Mouse (Mus musculus): ENCODE results near the gene Rora. TPM values are rescaled to one million over a fixed set of nuclear protein-coding genes. Genes with fewer than 3 reads are reported as not detected.

Gene Rora
- total RNA-seq, 2 experiments from 2014 or later: 58.8 to 76.8 TPM

DNA sequence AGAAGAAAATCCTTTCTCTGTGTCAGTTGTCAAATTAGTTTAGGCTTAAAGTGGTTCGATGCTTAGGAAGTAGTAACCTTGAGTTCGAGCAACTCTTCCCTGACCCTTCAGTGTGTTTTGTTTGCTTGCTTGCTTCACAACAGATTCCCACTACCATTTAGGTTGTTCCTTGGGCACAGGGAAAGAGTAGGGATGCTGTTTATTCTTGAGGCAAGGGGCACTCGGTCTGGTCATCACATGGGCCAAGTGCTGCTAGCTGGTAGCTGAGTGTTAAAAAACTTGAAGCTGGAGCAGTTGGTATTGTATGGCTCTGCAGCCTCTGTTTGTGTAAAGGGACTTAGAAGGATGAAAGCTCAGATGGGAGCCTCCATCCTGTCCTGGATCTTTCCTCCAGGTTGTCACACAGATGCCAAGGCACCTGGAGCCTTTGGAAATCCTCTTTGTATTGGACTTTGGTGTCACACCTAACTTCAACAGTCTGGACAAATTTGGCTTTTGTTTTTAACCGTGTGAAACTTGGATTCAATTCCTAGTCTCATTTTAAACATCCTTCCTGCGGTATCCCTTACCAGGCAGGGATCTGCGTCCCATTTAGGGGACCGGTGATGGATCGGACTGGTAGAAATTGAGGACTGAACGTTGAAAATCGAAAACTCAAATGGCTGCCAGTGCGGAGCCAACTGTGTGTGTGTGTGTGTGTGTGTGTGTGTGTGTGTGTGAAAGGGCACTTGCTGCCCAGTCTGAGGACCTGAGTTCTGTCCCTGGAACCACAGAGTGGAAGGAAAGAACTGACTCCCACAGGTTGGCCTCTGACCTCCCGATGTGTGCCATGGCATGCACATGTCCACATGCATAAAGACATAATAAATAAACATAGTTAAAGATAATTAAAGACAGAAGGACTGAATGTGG lies 639.4 kb downstream of the Rora start:
- intact Hi-C loops (cut with DNase I): loop anchor here (10.0 kb wide), 1 partner anchor 238 kb away; no protein-coding TSS in a partner anchor
- no peak for DNase-seq

DNA sequence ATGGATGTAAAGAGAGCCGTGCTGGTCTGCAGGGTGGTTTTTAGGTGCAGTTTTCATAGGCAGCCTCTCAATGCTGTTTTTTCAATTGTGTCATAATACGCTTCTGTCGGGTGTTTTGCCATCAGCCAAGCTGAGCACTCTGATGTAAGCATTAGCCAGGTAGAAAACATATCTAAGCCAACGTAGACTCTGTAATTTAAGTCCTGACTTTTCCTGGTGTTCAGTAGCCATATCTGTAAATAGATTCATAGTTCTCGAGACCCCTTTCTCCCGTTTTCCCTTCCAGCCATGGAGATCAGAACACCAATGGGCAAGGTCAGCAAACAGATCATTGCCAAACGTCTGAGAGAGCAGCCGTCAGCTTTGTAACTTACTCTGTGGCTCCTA lies 640.1 kb downstream of the Rora start:
- no peak for DNase-seq
- intact Hi-C loops (cut with DNase I): loop anchor here (10.0 kb wide), 1 partner anchor 239 kb away; no protein-coding TSS in a partner anchor

DNA sequence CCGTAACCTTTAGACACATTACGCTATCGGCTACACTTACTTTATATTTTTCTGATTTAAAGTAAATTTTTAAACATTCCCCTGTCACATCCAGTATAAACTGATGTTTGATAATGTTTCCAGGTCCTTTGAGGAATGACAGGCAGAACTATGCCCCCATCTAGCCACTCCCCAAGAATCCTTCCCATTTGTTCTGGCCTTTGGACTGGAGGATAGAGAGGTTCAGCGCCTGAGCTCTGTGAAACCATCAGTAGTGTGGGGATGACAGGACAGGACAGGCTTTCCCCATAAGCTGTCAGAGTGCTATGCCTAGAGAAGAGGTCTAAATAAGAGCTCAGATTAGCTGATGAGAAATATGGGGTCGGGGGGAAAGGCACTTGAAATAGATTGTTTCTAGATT lies 640.8 kb downstream of the Rora start:
- no peak for DNase-seq
- intact Hi-C loops (cut with DNase I): loop anchor here (10.0 kb wide), 1 partner anchor 240 kb away; no protein-coding TSS in a partner anchor

DNA sequence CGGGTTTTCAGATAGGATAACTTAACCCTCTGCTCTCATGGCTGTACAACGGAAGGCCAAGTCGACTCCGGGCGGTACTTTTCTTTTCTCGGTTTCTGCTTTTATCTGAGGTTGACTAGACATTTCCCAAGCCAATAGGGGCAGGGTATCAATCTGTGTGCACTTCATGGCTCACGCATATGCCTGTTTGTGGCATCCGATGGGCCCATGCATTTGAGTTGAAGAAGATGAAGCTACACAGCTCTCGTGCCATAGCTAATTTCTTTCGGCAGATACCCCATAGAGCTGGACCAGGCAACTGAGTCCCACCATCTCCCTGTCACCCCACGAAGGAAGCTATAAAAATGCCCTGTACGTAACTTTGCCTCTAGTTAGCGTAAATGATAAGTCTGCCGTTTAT lies 641.3 kb downstream of the Rora start:
- intact Hi-C loops (cut with DNase I): loop anchor here (5.0 to 10.0 kb wide), 3 partner anchors 240 to 483 kb away; no protein-coding TSS in a partner anchor
- DNase-seq: no peak

DNA sequence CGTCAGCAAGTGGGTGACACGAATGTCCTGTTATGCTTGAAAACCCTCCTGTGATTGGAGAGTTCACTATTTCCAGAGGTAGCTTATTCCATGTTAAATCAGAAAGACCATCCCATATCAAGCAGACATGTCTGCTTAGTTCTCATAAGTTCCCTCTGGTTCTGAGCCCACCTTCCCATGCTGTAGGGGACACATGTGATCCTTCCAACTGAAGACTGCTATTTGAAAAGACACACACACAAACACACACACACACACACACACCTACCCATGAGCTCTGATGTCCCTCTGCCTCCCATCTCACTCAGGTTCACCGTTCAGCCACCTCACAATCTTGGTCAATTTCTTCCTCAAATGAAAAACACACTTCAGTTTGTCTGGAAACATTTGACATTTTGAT lies 642.2 kb downstream of the Rora start:
- DNase-seq: no peak
- intact Hi-C loops (cut with DNase I): loop anchor here (5.0 to 10.0 kb wide), 3 partner anchors 241 to 484 kb away; no protein-coding TSS in a partner anchor

DNA sequence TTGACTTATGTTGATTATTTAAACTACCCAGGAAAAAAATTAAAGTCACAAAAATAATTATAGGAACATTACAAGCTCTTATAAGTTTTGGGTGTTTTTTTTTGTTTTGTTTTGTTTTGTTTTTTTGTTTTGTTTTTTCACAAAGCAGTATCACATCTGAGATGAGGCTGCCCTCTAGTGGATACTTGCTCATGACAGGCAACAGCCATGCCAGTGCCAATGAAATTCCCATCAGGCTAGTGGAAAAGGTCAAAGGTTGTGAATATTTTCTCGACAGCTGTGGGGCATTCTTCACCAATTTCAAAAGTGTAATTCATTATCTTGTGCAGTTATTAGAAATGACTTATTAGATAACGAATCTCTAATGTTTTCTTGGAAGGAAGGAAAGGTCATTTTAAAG lies 642.8 kb downstream of the Rora start:
- intact Hi-C loops (cut with DNase I): loop anchor here (5.0 to 10.0 kb wide), 3 partner anchors 242 to 484 kb away; no protein-coding TSS in a partner anchor
- DNase-seq: peak; percentile 16 to 50

DNA sequence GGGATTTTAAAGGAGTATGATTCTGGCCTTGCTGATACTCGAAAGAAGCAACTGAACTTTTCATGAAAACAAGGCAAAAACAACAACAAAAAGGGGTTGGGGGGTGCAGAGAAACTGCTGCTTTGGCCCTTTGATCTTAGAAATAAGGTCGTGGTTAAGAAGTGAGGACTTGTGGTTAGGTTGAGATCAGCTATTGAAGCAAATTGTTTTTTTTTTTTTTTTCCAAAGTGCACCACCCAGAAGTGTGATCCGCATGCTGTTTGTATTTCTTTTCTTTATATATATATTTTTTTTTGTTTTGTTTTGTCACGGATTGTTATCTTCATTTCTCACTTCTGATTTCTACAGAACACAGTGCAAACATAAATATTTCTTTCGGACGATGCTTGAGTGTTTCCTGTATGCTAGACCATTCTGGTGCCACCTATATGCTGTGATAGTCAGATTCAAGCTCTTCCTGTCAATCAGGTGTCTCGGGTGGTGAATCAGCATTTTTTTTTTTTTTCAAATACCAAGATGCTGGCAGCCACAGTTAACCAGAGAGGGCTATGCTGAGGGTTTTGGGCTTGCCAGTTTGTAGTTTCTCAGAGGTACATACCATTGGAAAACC lies 644.3 kb downstream of the Rora start:
- intact Hi-C loops (cut with DNase I): loop anchor here (5.0 to 10.0 kb wide), 3 partner anchors 243 to 486 kb away; no protein-coding TSS in a partner anchor
- no peak for DNase-seq

DNA sequence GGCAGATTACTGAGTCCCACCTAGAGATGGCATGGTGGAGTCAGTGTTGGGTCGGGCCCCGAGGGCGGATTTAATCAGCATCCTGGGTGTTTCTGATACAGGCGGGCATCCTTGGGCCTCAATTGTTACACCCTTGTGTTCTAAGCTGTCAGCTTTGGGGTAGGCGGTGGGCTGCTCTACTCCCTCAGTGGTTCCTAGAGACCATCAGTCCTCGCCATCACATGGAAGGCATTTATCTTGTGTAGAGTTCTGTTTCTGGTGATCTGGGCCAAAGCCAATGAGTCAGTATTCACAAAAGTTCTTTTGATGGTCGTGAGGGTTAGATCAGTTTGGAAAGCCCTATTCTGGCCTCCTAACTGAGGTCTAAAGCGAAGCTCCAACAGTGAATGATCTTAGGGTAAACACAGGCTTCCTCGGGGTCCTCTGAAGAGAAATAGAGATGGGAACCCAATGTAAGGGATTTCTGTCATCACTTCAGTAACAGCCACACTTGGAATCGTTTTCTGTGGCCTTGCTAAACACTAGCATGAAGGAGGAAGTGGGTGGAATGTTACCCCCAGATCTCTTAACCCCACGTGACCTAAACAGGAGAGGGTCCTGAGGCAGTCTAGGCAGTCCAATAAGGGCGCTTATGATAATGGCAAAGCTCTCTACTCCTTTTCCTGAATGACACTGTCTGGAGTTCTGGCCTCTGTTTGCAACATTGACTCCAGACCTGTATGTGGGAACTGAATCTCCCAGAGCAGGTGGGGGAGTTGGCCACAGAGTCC lies 645.2 kb downstream of the Rora start:
- intact Hi-C loops (cut with DNase I): loop anchor here (5.0 to 10.0 kb wide), 3 partner anchors 244 to 486 kb away; no protein-coding TSS in a partner anchor
- DNase-seq: no peak

DNA sequence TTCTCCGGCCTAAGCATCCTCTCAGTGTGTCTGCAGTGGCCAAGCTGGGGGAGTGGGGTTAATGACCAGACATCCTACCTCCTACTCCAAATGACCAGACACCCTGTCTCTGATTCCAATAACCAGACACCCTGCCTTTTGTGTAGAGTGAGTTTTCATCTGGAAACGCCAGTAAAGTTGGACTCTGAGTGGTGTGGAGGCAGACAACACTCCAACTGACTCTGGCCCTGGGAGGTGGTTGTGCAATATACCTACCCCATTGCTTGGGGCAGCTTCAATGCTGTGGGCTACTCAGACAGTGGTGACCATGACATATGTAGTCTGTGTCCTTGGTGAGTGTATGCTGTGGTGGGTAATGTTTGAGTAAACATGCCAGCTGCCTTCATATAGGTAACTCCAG lies 645.9 kb downstream of the Rora start:
- DNase-seq: no peak
- intact Hi-C loops (cut with DNase I): loop anchor here (5.0 to 10.0 kb wide), 3 partner anchors 245 to 487 kb away; no protein-coding TSS in a partner anchor

DNA sequence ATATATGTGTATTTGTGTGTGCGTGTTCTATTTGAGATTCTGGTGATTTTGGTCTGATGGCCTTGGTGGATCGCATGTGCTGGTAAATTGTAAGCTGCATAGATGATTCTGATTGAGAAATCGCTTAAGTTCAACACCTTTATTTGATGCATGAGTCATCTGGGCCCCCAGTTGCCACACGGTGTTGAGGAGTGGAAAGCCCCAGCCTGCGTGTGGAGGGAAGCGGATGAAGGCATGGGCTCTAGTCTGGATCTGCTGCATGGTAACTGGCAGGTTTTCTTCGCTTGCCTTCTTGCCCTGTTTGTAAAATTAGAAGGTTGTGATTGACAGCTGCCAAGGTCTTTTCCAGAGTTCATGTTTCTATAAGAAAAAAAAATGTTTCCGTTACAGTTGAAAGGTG lies 646.7 kb downstream of the Rora start:
- intact Hi-C loops (cut with DNase I): no loop called here
- DNase-seq: no peak

DNA sequence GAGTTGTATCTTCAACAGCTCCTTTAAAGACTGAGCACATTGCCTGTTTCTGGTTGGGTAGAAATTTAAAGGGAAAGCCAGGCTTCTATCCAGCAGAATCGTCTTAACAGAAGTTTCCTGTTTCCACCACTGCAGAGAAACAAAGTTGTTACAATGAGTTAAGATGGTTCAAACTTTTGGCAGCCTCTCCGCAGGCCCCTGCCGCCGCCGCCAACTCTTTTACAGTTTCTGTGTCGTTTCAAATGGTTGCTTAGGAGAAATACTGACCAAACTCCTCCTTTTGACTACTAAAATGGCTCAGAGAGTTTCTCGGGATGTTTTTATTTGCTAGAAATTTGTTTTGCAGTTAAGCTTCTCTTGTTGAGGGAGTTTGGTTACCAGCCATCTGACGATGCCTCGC lies 647.9 kb downstream of the Rora start:
- intact Hi-C loops (cut with DNase I): no loop called here
- peak in 1 of 2 experiments; percentile 52 for DNase-seq

DNA sequence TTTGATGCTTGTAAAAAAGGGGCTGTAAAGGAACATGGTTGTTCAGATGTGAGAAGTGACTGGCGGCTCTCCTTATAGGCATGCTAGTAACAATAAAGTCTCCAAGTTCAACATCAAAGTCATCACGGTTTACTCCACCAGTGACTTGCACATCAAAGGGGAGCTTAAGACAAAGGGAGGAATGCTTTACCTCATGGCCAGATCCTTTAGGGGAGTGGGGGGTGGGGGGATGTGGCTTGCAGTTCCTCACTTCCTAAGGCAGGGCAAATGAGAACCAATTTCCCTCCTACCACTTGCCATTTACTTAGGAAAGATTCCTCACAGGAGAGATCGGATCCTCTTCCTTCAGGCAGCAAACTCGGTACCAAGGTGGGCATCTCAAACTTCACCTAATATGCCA lies 648.4 kb downstream of the Rora start:
- intact Hi-C loops (cut with DNase I): no loop called here
- DNase-seq: no peak

DNA sequence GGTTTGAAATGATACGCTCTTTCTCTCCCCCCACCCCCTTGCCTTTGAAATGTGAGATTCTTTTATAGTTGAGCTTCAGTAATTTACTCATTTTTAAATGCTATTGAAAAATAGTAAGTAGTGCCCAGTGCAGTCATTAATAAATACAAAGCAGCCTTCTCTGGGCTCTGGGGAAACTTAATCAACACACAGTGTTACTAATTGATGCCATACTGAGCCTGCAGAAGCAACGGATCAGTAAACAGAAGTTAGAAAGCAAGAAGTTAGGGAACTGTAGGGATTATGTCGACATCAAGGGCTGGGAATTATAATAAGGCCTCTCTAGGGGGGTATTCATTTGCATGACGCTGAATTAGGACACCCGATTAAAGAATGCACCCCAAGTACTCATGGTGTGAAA lies 649.3 kb downstream of the Rora start:
- intact Hi-C loops (cut with DNase I): no loop called here
- DNase-seq: no peak

DNA sequence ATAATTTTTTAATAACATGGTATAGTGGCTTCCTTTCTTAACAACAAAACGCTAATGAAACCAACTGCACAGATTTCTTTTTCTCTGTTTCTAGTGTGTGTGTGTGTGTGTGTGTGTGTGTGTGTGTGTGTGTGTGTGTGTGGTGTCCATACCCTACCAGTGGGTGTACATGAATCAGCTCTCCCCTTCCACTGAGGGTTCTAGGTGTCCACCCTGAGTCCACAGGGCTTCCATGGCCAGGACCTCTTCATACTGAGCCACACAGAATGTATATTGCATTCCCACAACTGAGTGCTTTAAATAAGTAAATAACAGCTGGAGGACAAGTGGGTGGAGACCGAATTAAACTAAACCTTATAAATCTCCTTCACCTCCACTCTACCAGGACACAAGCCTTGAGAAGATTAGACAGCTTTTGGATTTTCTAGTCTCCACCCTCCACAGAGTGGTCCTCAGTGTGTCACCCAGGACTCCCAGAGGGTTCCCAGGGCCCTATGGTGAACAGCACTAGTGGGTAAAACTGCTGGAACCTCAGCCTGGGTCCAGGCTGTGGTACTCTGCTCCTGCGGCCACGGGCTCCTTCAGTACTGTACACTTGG lies 649.9 kb downstream of the Rora start:
- DNase-seq: no peak
- intact Hi-C loops (cut with DNase I): no loop called here

DNA sequence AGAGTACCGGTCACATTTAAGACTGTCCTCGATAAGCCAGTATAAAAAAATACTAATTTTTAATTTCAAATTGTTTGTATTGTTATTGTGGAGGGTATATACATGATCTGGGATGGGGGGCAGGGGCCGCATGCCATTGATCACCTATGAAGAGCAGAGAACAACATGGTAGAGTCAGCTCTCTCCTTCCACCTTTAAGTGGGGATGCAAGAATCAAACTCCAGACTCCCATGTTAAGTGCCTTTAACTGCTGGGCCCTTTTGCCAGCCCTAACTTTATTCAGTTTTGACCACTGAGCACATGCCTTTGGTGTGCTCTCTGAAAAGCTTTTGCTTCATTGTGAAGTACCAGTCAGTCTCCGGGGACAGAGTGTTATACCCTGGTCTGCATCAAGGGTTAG lies 650.4 kb downstream of the Rora start:
- DNase-seq: no peak

DNA sequence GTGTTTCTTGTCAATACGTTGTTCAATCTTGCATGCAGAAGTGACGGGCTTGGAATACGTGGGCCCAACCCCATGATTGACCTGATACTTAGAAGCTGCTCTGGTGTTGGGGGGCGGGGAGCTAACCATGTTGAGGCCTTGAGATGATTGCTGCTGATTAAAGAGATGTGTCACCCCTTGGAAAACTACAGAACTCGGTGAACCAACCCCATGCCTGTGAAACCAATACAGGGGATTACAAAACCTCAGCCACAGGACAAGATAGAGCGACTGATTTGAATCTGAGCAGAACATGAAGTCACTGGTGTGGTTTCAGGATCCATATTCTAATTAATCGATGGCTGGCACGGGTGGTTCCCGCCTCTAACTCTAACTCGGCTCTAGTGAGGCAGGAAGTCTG lies 650.9 kb downstream of the Rora start:
- intact Hi-C loops (cut with DNase I): no loop called here
- no peak for DNase-seq

More for the DNA sequence above, 650.4 kb downstream of the Rora start:
- intact Hi-C loops (cut with DNase I): no loop called here

DNA sequence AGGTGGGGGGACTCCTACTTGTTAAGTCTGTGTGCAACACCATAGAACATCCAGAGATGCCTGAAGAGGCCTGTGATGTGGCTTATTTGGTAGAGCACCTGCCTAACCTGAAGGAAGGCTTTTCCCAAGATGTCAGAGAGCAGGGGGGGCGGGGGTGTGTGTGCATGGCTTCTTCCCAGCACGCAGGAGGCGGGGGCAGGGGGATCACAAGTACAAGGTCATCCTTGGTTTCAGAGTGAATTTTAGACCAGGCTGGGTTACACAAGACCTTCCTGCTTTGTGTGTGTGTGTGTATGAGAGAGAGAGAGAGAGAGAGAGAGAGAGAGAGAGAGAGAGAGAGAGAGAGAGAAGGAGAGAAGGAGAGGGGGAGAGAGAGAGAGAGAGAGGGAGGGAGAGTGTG lies 651.4 kb downstream of the Rora start:
- no peak for DNase-seq
- intact Hi-C loops (cut with DNase I): no loop called here

DNA sequence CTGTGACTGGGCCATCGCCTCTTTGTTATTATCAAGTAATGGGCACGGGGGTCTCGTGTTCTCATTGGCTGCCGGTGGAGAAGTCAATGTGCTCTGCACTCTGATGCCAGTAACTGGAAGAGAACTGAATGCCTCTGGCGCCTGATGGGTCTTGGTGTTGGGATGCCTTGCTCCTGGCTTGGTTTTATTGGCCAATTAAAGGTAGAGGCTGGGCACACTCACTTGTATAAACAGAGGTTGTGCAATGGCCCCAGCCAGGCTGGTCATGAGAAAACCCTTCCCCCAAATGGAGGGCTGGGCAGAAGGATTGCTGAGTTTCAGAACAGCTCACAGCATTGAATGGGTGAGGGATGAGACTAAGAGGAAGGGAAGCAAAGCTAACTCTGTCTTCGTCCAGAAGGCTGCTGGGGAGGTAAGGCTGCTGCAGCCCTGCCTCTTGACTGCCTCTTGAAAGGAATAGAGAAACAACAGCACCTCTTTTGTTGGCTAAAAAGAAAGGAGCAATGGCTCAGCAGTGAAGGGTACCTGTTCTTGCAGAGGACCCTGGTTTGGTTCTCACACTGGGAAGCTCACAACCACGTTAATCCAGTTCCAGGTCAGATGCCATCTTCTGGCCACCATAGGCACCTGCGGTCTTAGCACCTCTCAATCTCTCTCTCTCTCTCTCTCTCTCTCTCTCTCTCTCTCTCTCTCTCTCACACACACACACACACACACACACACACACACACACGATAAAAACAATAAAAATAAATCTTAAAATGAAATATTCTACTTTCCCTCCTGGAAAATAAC lies 653.3 kb downstream of the Rora start:
- no peak for DNase-seq
- intact Hi-C loops (cut with DNase I): no loop called here

DNA sequence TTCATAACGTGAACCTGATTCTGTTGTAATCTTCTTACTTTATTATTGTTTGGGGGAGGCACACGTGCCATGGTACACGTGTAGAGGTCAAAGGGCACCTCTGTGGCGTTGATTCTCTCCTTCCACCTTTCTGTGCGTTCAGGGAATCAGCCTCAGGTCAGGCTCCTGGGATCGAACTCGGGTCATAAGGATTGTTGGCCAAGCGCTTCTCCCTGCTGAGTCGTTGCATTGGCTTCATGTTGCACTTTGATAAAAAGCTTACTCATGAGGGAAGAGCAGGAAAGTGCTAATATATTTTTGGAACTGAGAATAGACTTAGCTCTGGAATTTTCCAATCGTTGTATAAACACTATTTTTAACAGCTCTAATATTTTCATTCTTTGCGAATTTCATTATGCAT lies 654.4 kb downstream of the Rora start:
- DNase-seq: no peak
- intact Hi-C loops (cut with DNase I): no loop called here
